Mouse (Mus musculus) midbrain, embryonic 14.5 days (tissue): ENCODE data around the gene Psmd14. TPM values are rescaled to one million over a fixed set of nuclear protein-coding genes. Genes with fewer than 3 reads are reported as not detected.
A peak's percentile ranks its signal among the peaks of the same experiment; 100 is the strongest.

Experiments used
- ATAC-seq: fragments of 200-750 bp; cut with Nextera tagmentation; 2 replicates; pipeline ENCODE4 v1.8.0; 2017; ENCODE audit warnings: moderate number of reproducible peaks, moderate library complexity; ENCODE audit not compliant: low FRiP score, low TSS enrichment
- DNase-seq: peaks from one replicate; pipeline ENCODE4 v3.0.0-alpha.2; 2015
- H3K27ac ChIP-seq: fragments of 300-500 bp; sonication (generic); replicated peaks from 2 replicates; pipeline ENCODE4 v1.5.1; 2014; ENCODE audit warnings: mild to moderate bottlenecking, low read depth, low read length, moderate library complexity
- H3K27me3 ChIP-seq: fragments of 300-500 bp; sonication (generic); 2 replicates; pipeline ENCODE4 v1.6.1; 2014; ENCODE audit warnings: low read length, control low read depth, mixed read lengths; ENCODE audit not compliant: control insufficient read depth, insufficient read depth
- H3K36me3 ChIP-seq: fragments of 300-500 bp; sonication (generic); 2 replicates; pipeline ENCODE4 v1.6.1; 2014; ENCODE audit warnings: low read length, control low read depth; ENCODE audit not compliant: control insufficient read depth, insufficient read depth
- H3K4me1 ChIP-seq: fragments of 300-500 bp; sonication (generic); 2 replicates; pipeline ENCODE4 v1.6.1; 2014; ENCODE audit warnings: mild to moderate bottlenecking, antibody characterized with exemption, low read length, control low read depth; ENCODE audit not compliant: control insufficient read depth, insufficient read depth
- H3K4me2 ChIP-seq: fragments of 300-500 bp; sonication (generic); 2 replicates; pipeline ENCODE4 v1.6.1; 2014; ENCODE audit warnings: mild to moderate bottlenecking, low read length, moderate library complexity
- H3K4me3 ChIP-seq: fragments of 300-500 bp; sonication (generic); replicated peaks from 2 replicates; pipeline ENCODE4 v1.5.1; 2014; ENCODE audit warnings: low read depth, low read length
- H3K9ac ChIP-seq: fragments of 300-500 bp; sonication (generic); replicated peaks from 2 replicates; pipeline ENCODE4 v1.6.1; 2014; ENCODE audit warnings: mild to moderate bottlenecking, low read length, moderate library complexity
- H3K9me3 ChIP-seq: fragments of 300-500 bp; sonication (generic); 2 replicates; pipeline ENCODE4 v1.6.1; 2016; ENCODE audit warnings: low read length, control low read depth, mixed read lengths; ENCODE audit not compliant: control insufficient read depth
- WGBS: fragments of 180-500 bp; shearing (Covaris S2); extraction: QIAGEN DNeasy Blood & Tissue Kit; methylation state at CpG from one replicate; pipeline ENCODE4 v1.1.7; 2014; 5-methylcytosine and 5-hydroxymethylcytosine counted together
- polyA plus RNA-seq: library from polyadenylated mRNA; unstranded; fragments of >200 nt; fragmentation: Nextera tagmentation; extraction: Ambion mirVana; gene quantifications from 2 replicates; pipeline ENCODE4 v1.2.1, GENCODE M21; 2014

Gene Psmd14
- 205 and 241 TPM in 2 replicates for polyA plus RNA-seq

GRCm38 (mm10) chr2:61711108-61712040 is at the start of gene Psmd14:
Psmd14 (plus strand) TSS chr2:61711694.
- ATAC-seq = peak; percentile 97
- 5% methylated on average over 48 of the region's 52 CpGs for WGBS

GRCm38 (mm10) chr2:61662833-61663232 is 48.7 kb upstream of the Psmd14 start:
- H3K9me3 ChIP-seq = no peaks in the 10 kb centered on the region

More at GRCm38 (mm10) chr2:61711108-61712040, at the start of gene Psmd14:
- Histone ChIP-seq H3K4me3 (peak within 1 kb of the TSS; percentile 95), H3K4me2 (peak within 1 kb of the TSS; percentile 85), H3K9me3 (no peaks in the 10 kb centered on the region), H3K27ac (peak within 1 kb of the TSS; percentile 88), H3K9ac (peak within 1 kb of the TSS; percentile 89), H3K27me3 (no peaks in the 10 kb centered on the region), H3K36me3 (no peaks in the 10 kb centered on the region), H3K4me1 (peaks cover 11% of the 10 kb centered on the region)
- peak; percentile 96 for DNase-seq

GRCm38 (mm10) chr2:61663573-61664241 is 47.8 kb upstream of the Psmd14 start:
- no peaks in the 10 kb centered on the region for H3K9me3 ChIP-seq
- no peaks in the 10 kb centered on the region for H3K36me3 ChIP-seq
- H3K4me3 ChIP-seq = no peak overlapping the region
- ATAC-seq (no peak), DNase-seq (peak; percentile 26)
- H3K27ac ChIP-seq = no peak overlapping the region
- H3K4me2 ChIP-seq = no peak overlapping the region
- H3K9ac ChIP-seq = no peak overlapping the region
- WGBS = 66% methylated on average over 10 of the region's 10 CpGs
- no peaks in the 10 kb centered on the region for H3K4me1 ChIP-seq
- H3K27me3 ChIP-seq = no peaks in the 10 kb centered on the region

More at GRCm38 (mm10) chr2:61662833-61663232, 48.7 kb upstream of the Psmd14 start:
- Histone ChIP-seq H3K4me3 (no peak overlapping the region), H3K9ac (no peak overlapping the region), H3K27me3 (no peaks in the 10 kb centered on the region), H3K36me3 (no peaks in the 10 kb centered on the region), H3K27ac (no peak overlapping the region), H3K4me2 (no peak overlapping the region), H3K4me1 (no peaks in the 10 kb centered on the region)
- 84% methylated on average over 10 of the region's 10 CpGs for WGBS
- no peak for DNase-seq
- ATAC-seq = no peak

- WGBS = 69% methylated on average over 7 of the region's 7 CpGs
- H3K4me2 ChIP-seq = no peak overlapping the region
- no peaks in the 10 kb centered on the region for H3K4me1 ChIP-seq
- ATAC-seq (no peak), DNase-seq (no peak)
- H3K27me3 ChIP-seq = no peaks in the 10 kb centered on the region
- H3K9ac ChIP-seq = no peak overlapping the region
- H3K4me3 ChIP-seq = no peak overlapping the region
- no peaks in the 10 kb centered on the region for H3K9me3 ChIP-seq
- H3K36me3 ChIP-seq = no peaks in the 10 kb centered on the region
- H3K27ac ChIP-seq = no peak overlapping the region
Observed at GRCm38 (mm10) chr2:61667420-61667819, 44.1 kb upstream of the Psmd14 start.

- H3K4me1 ChIP-seq = no peaks in the 10 kb centered on the region
- H3K9me3 ChIP-seq = no peaks in the 10 kb centered on the region
- ATAC-seq = no peak
- H3K36me3 ChIP-seq = no peaks in the 10 kb centered on the region
- H3K4me3 ChIP-seq = no peak overlapping the region
- H3K9ac ChIP-seq = no peak overlapping the region
- no peak overlapping the region for H3K4me2 ChIP-seq
- no peaks in the 10 kb centered on the region for H3K27me3 ChIP-seq
- DNase-seq = peak; percentile 45
- H3K27ac ChIP-seq = no peak overlapping the region
- WGBS = 35% methylated on average over 4 of the region's 4 CpGs
Observed at GRCm38 (mm10) chr2:61668260-61668659, 43.2 kb upstream of the Psmd14 start.

GRCm38 (mm10) chr2:61674555-61674954 is 36.9 kb upstream of the Psmd14 start:
- WGBS = 93% methylated on average over 3 of the region's 3 CpGs
- H3K36me3 ChIP-seq = no peaks in the 10 kb centered on the region
- DNase-seq = no peak
- H3K9ac ChIP-seq = no peak overlapping the region
- no peaks in the 10 kb centered on the region for H3K27me3 ChIP-seq
- no peaks in the 10 kb centered on the region for H3K9me3 ChIP-seq
- H3K4me2 ChIP-seq = no peak overlapping the region
- no peak overlapping the region for H3K4me3 ChIP-seq
- H3K4me1 ChIP-seq = no peaks in the 10 kb centered on the region
- no peak for ATAC-seq
- no peak overlapping the region for H3K27ac ChIP-seq

GRCm38 (mm10) chr2:61681572-61681971 is 29.9 kb upstream of the Psmd14 start:
- WGBS = 94% methylated on average over 1 of the region's 1 CpGs
- Histone ChIP-seq H3K9ac (no peak overlapping the region), H3K27me3 (no peaks in the 10 kb centered on the region), H3K4me3 (no peak overlapping the region), H3K4me1 (no peaks in the 10 kb centered on the region), H3K9me3 (no peaks in the 10 kb centered on the region), H3K36me3 (no peaks in the 10 kb centered on the region), H3K4me2 (no peak overlapping the region), H3K27ac (no peak overlapping the region)
- DNase-seq (no peak), ATAC-seq (no peak)

GRCm38 (mm10) chr2:61686533-61686932 is 25.0 kb upstream of the Psmd14 start:
- no peaks in the 10 kb centered on the region for H3K36me3 ChIP-seq
- no peaks in the 10 kb centered on the region for H3K27me3 ChIP-seq
- ATAC-seq (no peak), DNase-seq (no peak)
- no peaks in the 10 kb centered on the region for H3K4me1 ChIP-seq
- WGBS = 90% methylated on average over 1 of the region's 1 CpGs
- H3K9me3 ChIP-seq = no peaks in the 10 kb centered on the region
- H3K4me2 ChIP-seq = no peak overlapping the region
- no peak overlapping the region for H3K4me3 ChIP-seq
- H3K9ac ChIP-seq = no peak overlapping the region
- no peak overlapping the region for H3K27ac ChIP-seq
